Mouse (Mus musculus) granulocyte monocyte progenitor cell, adult 5-6 weeks (primary cell): ENCODE results near the gene Actl6b. TPM values are rescaled to one million over a fixed set of nuclear protein-coding genes. Genes with fewer than 3 reads are reported as not detected.

ENCODE experiments used
- ATAC-seq: replicated peaks from 2 replicates; pipeline ENCODE4 v1.8.0; 2016; ENCODE audit warnings: mild to moderate bottlenecking, moderate TSS enrichment, inconsistent platforms; ENCODE audit not compliant: poor library complexity, severe bottlenecking
- total RNA-seq, 2 experiments: library from RNA; stranded (forward) in 1 of 2; stranded (reverse) in 1 of 2; fragments of 200-712, 200-1000 nt in 1 of 2; fragments of >200 nt in 1 of 2; fragmentation: Nextera tagmentation in 1 of 2; gene quantifications; 2 replicates each; pipeline ENCODE4 v1.2.3; 2014 to 2017

Actl6b gene
- total RNA-seq, 2 experiments from 2014 or later, result not detected

DNA sequence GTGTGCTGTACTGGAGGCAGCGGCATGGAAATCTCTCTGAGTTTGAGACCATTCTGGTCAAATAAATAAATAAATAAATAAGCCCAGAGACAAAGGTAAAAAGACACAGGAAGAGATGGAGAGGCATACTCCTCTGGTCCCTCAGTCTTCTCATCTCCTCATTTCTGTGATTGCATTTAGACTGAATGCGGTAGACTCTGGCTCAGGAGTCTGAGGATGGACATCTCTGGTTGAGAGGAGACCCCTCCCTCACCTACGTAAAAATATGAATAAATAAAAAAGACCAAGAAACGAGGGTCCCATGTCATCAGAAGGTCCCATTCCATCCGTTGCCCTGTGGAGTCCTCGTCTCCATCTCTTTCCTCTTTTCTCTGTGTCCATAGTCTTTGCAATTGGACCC, 317 bp upstream of the Actl6b start:
- ATAC-seq, result no peak

DNA sequence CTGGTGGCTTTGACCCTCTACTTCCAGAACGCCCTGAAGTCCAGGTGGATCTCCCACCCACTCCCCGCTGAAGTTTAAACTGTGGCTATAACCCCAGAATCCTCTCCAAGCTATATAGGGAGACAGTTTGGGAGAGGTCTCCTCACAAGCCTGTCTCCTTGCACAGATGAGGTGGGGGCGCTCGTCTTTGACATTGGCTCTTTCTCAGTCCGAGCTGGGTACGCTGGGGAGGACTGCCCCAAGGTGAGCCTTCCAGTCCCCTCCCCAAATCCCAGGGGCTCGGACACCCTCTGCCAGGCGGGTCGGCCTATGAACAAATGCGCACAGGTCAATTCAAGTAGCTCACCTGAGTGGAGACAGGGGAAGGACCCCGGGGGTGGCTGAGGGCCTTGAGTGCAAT, 581 bp downstream of the Actl6b start:
- no peak for ATAC-seq

DNA sequence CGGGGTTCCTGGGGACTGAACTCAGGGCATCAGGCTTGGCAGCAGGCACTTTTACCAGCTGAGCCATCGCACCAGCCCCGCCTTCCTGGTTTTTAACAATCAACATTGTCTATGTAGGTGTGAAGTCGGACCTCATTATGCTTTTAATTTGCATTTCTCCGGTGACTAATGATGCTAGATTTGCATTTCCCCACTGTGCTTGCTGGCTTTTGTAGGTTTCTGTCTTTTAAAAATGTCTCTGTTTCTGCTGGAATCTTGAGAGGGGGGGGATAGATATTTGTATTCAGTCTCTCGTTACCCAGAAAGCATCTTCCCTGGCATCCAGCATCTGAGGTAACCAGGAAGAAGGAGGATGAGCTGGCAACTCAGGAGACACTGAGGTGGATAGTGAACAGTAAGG, 8.2 kb downstream of the Actl6b start:
- ATAC-seq, result no peak

DNA sequence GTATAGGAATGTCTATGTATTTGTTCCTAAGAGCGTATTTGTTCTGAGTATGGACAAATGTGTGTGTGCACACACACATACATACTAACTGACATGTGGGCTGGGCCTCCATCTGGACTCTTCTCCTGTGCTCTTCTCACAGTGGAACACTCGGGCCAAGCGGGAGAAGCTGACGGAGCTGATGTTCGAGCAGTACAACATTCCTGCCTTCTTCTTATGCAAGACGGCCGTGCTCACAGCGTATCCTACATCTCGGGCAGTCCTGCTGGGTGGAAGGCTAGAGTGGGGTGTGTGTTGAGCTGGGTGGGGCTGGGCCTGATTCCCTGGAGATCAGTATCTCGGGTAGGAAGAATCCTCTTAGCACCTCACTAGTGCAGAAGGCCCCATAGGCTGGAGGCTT, 9.6 kb downstream of the Actl6b start:
- ATAC-seq, result no peak

DNA sequence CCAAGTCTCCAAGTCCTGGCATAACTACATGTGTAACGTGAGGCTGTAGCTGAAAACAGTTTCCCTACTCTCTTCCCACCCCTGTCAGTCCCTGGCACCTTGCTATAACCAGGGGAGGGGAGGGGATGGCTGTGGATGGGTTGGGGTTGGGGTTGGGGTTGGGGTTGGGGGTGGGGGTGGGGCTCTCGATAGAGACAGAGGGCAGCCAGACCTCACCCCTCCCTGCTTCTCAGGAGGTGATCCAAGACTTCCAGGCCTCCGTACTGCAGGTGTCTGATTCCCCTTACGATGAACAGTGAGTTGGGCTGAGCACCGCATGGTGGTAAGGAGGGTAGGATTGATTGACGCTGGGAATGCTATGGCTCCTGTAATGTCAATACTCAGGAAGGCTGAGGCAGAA, 12.4 kb downstream of the Actl6b start:
- ATAC-seq, result no peak

DNA sequence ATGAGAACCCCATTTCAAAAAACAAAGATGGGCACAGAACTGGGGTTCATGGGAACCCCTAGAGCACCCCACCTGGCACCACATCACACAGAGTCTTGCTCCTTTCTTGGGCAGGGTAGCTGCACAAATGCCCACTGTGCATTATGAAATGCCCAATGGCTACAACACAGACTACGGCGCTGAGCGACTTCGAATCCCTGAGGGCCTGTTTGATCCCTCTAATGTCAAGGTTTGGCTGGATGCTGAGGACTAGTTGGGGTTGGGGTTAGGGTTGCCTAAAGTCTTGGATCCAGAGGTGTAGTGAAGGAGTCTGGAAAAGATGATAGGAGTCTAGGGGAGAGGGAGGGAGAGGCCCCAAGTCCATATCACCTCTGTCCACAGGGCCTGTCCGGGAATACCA, 13.1 kb downstream of the Actl6b start:
- ATAC-seq, result no peak

DNA sequence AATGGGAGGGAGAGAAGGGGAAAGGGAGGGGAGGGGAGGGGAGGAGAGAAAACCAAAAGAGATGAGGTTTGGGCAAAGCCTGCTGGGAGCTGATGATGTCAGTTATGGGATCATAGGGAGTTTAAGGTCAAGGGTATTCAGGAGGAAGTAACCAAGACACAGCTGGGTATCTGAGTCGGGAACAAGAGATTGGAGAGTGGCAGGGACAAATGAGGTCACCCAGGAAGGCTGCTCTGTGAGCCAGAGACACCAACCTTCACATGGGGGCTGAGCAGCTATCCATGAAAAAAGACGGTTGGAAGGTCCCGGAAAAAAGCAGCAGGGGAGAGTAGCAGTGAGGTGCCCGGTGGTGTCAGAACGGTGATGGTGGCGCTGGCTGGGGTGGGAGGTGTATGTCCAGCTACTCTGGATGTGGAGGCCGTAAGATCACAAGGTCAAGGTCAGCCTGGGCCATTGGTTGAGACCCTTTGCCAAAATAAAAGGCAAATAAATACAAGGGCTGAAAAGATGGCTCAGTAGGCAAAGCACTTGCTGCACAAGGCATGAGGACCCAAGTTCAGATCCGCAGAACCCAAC, 15.0 kb downstream of the Actl6b start:
- no peak for ATAC-seq

DNA sequence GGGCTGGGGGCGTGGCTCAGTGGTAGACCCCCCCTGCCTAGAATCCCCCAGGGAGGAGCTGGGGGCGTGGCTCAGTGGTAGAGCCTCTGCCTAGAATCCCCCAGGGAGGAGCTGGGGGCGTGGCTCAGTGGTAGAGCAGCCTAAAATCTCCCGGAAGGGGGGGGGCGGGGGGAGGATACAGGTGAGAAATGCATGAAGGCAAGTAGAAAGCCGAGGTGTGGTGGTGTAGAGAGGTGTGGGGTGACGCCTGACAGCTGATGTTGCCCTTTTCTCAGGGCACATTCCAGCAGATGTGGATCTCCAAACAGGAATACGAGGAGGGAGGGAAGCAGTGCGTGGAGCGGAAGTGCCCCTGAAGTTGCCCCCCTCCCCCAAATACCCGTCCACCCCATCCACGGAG, 15.7 kb downstream of the Actl6b start:
- no peak for ATAC-seq

DNA sequence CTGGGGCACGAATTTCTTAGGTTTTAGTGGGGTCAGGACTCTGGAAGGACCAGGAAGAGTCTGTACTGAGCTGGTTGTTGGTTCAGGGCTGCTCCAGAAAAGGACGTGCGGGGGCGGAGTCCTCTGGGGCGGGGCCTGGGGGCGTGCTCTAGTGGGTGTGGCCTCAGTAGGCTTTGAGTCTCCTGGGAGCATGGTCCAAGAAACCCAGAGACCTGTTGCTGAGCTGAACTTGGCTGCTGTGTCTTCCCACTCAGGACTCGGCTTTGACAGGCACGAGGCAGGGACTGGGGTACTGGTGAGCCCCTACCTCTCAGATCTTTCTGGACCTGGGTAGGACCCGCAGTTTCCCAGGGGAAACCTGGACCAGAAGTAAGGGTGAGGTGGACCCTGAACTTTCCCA, 16.3 kb downstream of the Actl6b start, which contains the start of gene Tfr2:
TSS of gene Tfr2 (plus strand) at position 176 of the 400 bp plus-strand sequence.
- ATAC-seq, result peak; percentile 74

DNA sequence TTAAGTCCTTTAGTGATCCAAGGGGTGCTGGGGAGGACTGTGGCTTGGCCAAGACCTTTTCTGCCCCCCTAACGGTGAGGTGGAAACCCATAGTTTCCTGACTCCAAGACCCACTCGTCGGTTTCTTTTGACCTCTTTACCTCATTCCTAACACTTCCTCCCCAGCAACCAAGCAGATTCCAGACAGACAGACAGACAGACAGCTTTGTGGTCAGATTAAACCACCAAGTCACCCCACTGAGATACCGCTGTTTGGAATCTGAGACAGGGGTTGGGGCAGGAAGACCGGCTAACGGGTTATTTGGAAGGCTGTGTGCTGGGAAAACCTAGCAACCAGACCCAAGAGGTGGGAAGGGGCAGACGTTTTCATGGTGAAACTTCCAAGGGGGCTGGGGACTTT, 16.9 kb downstream of the Actl6b start:
- ATAC-seq, result peak; percentile 28; the same call in 1 of the 2 replicates

DNA sequence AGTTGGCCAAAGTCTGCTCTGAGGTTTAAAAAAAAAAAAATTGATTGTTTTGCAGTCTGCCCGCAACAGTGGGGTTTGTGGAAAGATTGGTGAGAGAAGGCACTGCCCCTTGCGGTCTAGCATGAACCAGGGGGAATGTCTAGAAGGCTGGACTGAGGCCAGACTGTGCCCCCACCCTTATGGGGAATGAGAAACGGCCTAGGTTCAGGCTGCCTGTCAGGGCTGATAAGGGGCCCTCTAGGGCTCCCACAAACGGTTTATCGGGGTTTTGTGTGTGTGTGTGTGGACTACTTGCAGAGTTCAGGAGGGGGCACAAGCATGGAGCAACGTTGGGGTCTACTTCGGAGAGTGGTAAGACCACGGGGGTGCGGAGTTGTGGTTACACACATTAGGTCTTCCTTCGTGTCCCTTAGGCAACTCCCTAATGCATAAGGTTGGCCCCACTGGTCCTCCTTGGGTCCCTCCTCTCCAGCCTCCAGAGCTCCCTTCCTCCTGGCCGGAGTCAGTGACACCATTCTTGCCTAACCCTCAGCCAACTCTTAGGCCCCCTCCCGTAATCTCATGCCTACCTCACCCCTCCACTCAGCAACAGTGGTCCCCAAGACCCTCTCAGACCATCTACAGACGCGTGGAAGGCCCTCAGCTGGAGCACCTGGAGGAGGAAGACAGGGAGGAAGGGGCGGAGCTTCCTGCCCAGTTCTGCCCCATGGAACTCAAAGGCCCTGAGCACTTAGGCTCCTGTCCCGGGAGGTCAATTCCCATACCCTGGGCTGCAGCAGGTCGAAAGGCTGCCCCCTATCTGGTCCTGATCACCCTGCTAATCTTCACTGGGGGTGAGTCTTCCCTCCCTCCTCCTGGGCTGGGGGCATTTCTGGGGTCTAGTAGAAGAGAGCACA, 17.6 kb downstream of the Actl6b start:
- ATAC-seq, result peak; percentile 57

DNA sequence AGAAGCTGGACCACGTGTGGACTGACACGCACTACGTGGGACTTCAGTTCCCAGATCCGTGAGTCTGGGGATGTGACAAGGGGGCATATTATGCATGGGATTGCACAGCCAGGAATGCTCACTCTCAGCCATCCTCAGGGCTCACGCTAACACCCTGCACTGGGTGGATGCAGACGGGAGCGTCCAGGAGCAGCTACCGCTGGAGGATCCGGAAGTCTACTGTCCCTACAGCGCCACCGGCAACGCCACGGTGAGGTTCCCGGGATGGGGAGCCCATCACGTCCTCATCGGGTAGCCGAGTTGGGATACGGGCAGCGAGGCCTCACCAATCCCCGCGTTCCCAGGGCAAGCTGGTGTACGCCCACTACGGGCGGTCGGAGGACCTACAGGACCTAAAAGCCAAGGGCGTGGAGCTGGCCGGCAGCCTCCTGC, 21.2 kb downstream of the Actl6b start:
- ATAC-seq, result no peak

DNA sequence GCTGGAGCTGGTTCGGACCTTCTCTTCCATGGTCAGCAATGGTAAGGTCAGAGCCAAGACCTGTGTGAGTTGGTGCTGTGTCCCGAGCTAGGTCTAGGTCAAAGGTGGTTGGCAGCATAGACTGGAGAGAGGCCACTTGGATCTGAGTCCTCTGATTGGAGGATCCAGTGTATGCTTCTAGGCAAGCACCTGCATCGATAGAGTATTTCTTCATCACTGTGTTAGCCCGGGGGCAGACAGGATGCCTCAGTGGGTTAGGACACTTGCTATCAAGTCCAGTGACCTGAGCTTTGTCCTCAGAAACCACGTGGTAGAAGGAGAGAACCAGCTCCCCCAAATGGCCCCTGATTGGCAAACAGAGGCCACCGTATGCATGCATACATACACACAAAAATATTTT, 26.9 kb downstream of the Actl6b start:
- ATAC-seq, result no peak

DNA sequence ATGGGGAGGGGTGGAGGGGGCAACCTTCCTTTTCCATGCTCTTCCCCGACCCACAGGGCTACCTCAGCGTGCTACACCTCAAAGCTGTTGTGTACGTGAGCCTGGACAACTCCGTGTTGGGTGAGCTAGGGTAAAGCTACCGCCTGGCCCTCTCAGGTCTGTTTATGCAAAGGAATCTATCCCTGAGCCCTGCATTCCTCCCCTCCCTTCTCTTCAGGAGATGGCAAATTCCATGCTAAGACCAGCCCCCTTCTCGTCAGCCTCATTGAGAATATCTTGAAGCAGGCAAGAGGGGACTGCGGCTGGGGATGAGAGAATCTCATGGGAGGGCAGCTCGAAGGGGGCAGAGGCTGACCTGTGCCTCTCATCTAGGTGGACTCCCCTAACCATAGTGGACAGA, 29.4 kb downstream of the Actl6b start:
- no peak for ATAC-seq

DNA sequence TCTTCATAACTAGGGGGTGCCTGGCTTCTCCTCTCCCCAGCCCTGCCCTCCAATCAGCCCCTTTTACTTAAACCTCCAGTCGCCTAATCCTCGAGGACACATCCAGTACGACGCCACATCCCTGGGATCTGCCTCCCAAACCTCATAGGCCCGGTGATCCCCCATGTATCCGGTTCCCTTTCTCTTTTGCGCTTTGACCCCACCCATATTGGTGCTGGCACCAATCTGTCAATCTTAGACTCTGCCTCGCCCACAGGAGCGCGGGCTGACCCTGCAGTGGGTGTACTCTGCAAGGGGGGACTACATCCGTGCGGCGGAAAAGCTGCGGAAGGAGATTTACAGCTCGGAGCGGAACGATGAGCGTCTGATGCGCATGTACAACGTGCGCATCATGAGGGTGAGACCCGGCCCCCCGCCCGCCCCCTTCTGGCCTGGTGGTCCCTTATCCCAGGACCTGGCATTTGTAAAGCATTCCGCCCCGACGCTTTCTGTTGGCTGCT, 30.4 kb downstream of the Actl6b start:
- ATAC-seq, result no peak

DNA sequence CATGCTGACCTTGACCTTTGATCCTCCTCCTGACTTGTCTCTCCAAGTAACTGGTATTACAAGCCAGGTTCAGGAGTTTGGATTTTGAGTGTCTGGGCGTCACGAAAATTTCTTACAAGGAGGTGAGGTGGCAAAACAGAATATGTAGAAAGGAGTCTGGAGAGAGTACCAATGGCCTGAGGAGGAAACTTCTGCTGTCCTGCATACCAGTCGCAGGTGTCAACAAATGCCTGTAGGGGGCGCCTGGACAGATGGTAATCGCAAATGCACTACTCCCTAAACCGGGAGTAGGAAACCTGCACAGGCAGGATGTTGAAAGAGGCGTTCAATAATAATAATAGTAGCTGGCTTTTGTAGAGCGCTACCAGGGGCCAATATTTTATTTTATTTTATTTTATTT, 31.7 kb downstream of the Actl6b start:
- ATAC-seq, result peak; percentile 80

DNA sequence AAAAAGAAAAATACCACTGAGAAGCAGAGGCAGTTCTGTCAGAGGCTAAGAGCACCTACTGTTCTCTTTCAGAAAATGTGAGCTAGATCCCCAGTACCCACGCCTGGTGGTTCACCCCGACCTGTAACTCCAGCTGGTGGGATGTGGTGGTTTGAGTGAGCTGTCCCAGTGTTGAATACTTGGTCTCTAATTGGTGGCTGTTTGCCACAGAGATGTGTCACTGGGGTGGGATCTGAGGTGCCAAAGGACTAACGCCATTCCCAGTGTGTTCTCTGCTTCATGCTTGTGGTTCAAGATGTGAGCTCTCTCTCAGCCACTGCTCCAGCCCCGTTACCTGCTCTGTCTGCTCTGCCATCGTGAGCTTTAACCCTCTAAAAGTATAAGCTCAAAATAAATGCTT, 37.2 kb downstream of the Actl6b start:
- no peak for ATAC-seq

DNA sequence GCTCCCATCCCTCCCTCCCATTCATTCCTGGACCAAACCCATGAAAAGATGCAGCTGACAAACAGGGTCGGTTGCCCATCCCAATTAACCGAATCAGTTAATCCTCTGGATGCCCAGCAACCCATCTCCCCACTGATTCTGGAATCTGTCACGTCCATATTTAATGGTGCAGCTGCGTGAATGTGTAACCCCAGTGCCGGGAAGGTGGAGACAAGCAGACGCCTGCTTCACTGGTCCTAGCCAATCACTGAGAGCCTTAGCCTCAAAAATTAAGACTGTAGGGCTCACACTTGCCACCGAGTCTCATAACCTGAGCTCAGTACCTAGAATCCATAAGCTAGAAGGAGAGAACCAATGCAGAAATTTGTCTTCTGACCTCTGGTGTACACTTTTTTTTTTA, 42.6 kb downstream of the Actl6b start:
- ATAC-seq, result no peak

DNA sequence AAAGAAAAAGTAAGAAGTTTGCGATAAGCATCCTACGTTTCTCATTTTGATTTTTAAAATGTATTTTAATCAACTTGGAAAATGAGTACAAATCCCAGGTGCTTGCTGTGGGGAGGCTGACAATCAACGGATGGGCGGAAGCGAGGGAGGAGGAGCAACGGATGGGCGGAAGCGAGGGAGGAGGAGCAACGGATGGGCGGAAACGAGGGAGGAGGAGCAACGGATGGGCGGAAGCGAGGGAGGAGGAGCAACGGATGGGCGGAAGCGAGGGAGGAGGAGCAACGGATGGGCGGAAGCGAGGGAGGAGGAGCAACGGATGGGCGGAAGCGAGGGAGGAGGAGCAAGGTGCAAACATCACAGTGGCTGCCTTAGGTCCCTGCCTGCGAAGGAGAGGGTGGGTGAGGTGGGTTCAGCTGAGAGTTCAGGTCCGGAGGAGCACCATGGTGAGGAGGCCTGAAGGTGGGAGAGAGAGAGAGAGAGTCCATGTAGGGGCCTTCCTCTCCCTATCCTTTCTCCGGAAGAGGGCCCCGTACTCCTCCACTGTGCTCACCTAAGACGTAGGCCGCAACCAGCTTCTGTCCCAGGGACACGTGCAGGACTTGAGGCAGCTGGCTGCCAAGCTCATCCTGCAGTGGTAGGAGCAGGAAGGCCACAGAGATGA, 43.4 kb downstream of the Actl6b start:
- peak; percentile 23; the same call in 1 of the 2 replicates for ATAC-seq

DNA sequence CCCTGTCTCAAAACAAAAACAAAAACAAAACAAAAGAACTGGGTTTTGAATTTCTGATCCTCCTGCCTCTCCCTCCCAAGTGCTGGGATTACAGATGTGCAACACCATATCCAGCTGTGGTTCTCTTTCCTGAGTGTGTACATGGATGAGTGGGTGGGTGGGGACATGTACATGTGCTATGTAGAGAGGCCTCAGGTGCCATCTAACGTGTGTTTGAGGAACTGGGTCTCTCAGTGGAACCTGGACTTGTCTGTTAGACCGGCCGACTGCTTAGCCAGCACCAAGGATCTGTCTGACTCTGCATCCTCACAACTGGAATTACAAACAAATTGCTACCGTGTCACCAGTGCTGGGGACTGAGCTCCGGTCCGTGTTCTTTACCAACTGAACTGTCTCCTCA, 44.3 kb downstream of the Actl6b start:
- no peak for ATAC-seq
